Mouse (Mus musculus): Measurements from ENCODE around the gene Psmd1.

- no peak for TF ChIP-seq CTCF (IDR thresholded peaks at IDR 0.05; ENCODE audit: low read depth, low read length)
- TF ChIP-seq POLR2A (IDR thresholded peaks at IDR 0.05; ENCODE audit: borderline replicate concordance, low read depth, low read length), result no peak
Observed at GRCm38 (mm10) chr1:86143165-86143564, 79.0 kb downstream of the Psmd1 start.
